Mouse (Mus musculus) natural killer cell, adult 2 months (primary cell): ENCODE measurements around the gene Rhox3g.
"Not testable (repeated sequence)": the region's sequence is repeated elsewhere in the genome, so short reads cannot be mapped to it uniquely, and the experiment has no call there.

Experiments used
- DNase-seq, 2 experiments: peaks; one replicate each; pipeline ENCODE4 v3.0.0; 2022; ENCODE audit warnings: low spot score in 2 of 2

The Rhox3g gene

DNA sequence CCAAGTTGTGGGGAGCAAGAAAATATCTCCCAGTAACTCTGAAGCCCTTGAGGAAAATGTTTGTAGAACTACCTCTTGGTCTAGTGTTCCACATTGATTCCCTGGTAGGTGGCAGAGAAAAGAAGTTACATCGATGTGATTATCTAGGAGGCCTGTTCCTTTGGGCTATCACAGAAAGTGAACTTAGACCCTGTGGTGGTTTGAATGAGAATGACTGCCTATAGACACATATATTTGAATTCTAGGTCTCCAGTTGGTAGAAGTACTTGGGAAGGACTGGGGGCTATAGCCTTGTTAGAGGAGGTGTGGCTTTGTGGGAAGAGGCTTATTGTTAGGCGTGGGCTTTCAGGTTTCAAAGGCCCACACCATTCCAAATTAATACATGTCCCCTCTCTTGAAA lies at the start of gene Rhox3g:
Gene Rhox3g (minus strand): TSS at position 101 of the 400 bp plus-strand sequence.
- DNase-seq, result not testable (repeated sequence)

DNA sequence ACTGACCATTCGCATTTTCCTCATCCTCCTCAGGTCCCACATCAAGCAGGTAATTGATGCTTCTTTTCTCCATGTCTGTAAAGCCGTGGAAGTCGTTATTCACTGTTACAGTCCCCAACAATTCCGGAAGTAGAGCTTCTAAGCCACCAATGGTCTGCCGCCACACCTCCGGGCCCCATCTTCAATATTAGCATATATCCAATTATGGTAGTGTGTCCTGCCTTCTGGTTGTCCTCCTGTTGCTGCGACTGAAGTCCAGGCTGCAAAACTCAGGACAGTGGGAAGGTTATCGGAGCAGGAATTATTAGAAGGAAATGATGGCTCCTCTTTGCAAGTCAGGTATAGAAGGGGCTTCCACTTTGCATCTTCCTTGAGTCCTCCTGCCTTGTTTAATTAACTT lies 44.8 kb upstream of the Rhox3g start, which contains the start of gene Rhox2h:
Gene Rhox2h (minus strand): TSS at position 101 of the 400 bp plus-strand sequence.
- not testable (repeated sequence) for DNase-seq

- DNase-seq, result not testable (repeated sequence)
These were observed 40.3 kb upstream of the Rhox3g start, which contains the start of gene Rhox3h for GRCm38 (mm10) chrX:37668664-37669063. Gene Rhox3h, minus strand, starts transcription at chrX:37668764.

GRCm38 (mm10) chrX:37651227-37651626 lies 22.8 kb upstream of the Rhox3g start, which contains the start of gene Rhox4g:
Gene Rhox4g, minus strand, starts transcription at chrX:37651327.
- not testable (repeated sequence) for DNase-seq

DNA sequence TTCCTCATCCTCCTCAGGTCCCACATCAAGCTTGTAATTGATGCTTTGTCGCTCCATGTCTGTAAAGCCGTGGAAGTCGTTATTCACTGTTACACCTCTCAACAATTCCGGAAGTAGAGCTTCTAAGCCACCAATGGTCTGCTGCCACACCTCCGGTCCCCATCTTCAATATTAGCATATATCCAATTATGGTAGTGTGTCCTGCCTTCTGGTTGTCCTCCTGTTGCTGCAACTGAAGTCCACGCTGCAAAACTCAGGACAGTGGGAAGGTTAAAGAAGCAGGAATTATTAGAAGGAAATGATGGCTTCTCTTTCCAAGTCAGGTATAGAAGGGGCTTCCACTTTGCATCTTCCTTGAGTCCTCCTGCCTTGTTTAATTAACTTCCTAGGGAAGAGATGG lies 15.0 kb upstream of the Rhox3g start, which contains the start of gene Rhox2g:
Gene Rhox2g (minus strand): TSS at position 101 of the 400 bp plus-strand sequence.
- DNase-seq, result not testable (repeated sequence)

- not testable (repeated sequence) for DNase-seq
These were observed 20.8 kb downstream of the Rhox3g start, which contains the start of gene Rhox4f for GRCm38 (mm10) chrX:37607604-37608003. Gene Rhox4f, minus strand, starts transcription at chrX:37607704.

GRCm38 (mm10) chrX:37580692-37581091 lies 47.7 kb downstream of the Rhox3g start, which contains the start of gene Rhox3f:
Gene Rhox3f, plus strand, starts transcription at chrX:37580992.
- DNase-seq, result not testable (repeated sequence)
